Mouse (Mus musculus): Measurements from ENCODE around the gene Grhl3. TPM values are rescaled to one million over a fixed set of nuclear protein-coding genes. Genes with fewer than 3 reads are reported as not detected.

The Grhl3 gene
- polyA plus RNA-seq, 1 experiment = 0.28 TPM

GRCm38 (mm10) chr4:135572276-135572675 is 1.2 kb downstream of the Grhl3 start:
- Histone ChIP-seq H3K36me3 (ENCODE audit: control insufficient read depth, insufficient read depth, low read length) (no peaks in the 10 kb centered on the region), H3K27ac (ENCODE audit: insufficient read depth, low read depth, low read length) (no peak overlapping the region), H3K4me3 (ENCODE audit: insufficient read depth, low read depth, low read length) (no peak overlapping the region), H3K27me3 (replicated peaks; ENCODE audit: control insufficient read depth, insufficient read depth, low read length) (no peaks in the 10 kb centered on the region; the same call in 1 of the 2 replicates), H3K4me1 (ENCODE audit: control insufficient read depth, insufficient read depth, low read length) (peaks cover 5% of the 10 kb centered on the region; the same call in 1 of the 2 replicates)
- WGBS = 47% methylated on average over 8 of the region's 8 CpGs
- TF ChIP-seq CTCF (conservative IDR thresholded peaks at IDR 0.05; ENCODE audit: insufficient read depth, insufficient read length, low read depth, low read length) (no peak), POLR2A (IDR thresholded peaks at IDR 0.05; ENCODE audit: low read depth, low read length) (no peak)
- no peak for DNase-seq

DNA sequence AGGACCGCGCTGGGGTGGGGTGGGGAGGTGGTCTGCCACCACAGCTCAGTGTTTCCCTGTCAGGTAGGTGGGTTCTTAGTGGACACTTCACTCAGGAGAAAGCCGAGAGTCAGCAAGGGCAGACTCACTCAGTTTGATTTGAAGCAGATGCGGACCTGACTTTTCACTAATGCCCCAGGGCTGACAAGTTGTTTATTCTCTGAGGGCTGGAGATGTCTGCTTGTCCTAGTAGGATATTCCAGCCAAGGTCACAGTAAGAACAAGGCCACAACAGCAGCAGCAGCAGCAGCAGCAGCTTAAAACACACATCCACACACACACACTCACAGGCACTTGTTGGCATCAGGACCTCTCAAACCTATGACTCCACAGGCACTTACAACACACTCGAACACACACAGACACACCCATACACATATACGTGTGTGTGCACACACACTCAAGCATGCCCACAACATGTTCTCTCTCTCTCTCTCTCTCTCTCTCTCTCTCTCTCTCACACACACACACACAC is 2.3 kb downstream of the Grhl3 start:
- TF ChIP-seq POLR2A (IDR thresholded peaks at IDR 0.05; ENCODE audit: low read depth, low read length) (no peak), CTCF (conservative IDR thresholded peaks at IDR 0.05; ENCODE audit: insufficient read depth, insufficient read length, low read depth, low read length) (no peak)
- Histone ChIP-seq H3K27ac (ENCODE audit: insufficient read depth, low read depth, low read length) (no peak overlapping the region), H3K4me3 (ENCODE audit: insufficient read depth, low read depth, low read length) (no peak overlapping the region), H3K4me1 (ENCODE audit: control insufficient read depth, insufficient read depth, low read length) (peaks cover 5% of the 10 kb centered on the region; the same call in 1 of the 2 replicates), H3K36me3 (ENCODE audit: control insufficient read depth, insufficient read depth, low read length) (no peaks in the 10 kb centered on the region), H3K27me3 (replicated peaks; ENCODE audit: control insufficient read depth, insufficient read depth, low read length) (no peaks in the 10 kb centered on the region; the same call in 1 of the 2 replicates)
- no peak for DNase-seq
- 63% methylated on average over 6 of the region's 6 CpGs for WGBS

DNA sequence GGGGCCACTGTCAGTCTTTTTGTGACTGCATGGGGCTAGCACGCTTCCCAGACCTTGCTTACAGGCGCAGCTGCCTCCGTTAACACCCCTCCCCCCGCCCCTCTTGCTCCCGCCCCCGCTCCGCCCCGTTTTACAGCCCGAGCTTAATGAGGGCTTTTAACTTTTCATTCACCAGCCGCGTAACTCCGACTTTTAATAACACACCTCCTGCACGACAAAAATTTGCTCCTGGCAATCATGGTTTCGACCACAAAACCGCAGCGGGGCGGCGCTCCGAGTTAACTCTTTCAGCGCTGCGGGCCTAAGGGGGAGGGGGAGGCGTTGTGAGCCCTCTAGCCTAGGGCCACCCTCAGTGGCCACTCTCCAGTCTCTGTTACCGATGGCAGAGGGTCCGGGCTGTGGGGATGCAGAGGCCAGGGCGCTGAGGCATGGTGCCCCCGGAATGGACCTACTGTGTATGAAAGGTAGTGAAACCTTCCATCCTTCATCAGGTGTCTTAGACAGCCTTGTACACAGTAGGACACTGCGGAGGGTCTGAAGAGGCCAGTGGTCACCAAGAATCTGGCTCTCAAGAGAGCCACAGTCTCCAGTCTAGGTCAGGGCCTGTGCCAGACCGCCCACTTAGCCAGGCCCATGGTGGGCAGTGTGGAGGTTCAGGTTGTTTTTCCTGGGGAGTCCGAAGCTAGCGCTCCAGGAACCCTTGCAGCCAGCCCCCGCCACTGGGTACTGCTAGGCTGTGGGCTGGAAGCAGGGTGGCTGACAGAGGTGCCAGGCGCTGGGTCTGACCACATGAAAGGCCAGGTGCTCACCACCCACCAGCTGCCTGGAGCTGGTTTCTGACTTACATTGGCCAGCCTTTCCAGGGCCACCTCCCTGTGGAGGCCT is 3.0 kb downstream of the Grhl3 start:
- DNase-seq = peak; percentile 58
- no peak overlapping the region for H3K4me3 ChIP-seq (ENCODE audit: insufficient read depth, low read depth, low read length)
- 16% methylated on average over 32 of the region's 32 CpGs for WGBS
- TF ChIP-seq CTCF (conservative IDR thresholded peaks at IDR 0.05; ENCODE audit: insufficient read depth, insufficient read length, low read depth, low read length) (no peak), POLR2A (IDR thresholded peaks at IDR 0.05; ENCODE audit: low read depth, low read length) (no peak)
- H3K4me1 ChIP-seq (ENCODE audit: control insufficient read depth, insufficient read depth, low read length) = peaks cover 5% of the 10 kb centered on the region; the same call in 1 of the 2 replicates
- H3K27ac ChIP-seq (ENCODE audit: insufficient read depth, low read depth, low read length) = no peak overlapping the region
- no peaks in the 10 kb centered on the region for H3K36me3 ChIP-seq (ENCODE audit: control insufficient read depth, insufficient read depth, low read length)
- no peaks in the 10 kb centered on the region; the same call in 1 of the 2 replicates for H3K27me3 ChIP-seq (replicated peaks; ENCODE audit: control insufficient read depth, insufficient read depth, low read length)

DNA sequence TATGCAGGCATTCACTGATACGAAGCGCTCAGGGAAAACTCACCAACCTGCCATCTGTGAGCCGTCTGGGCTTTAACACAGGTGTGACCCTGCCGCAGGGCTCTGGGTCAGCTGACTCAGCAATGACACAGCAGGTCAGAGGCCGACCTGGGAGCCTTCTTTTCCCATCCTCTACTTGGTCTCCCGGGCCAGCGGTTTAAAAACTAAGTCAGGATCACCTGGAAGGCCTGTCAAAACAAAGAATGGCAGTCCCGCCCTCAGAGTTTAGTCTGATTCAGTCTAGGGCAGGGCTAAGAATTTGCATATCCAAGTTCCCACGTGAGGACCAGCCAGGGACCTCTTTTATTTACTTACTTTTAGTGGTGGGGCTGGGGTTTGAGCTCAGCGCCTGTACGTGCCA is 4.2 kb downstream of the Grhl3 start:
- Histone ChIP-seq H3K27ac (ENCODE audit: insufficient read depth, low read depth, low read length) (no peak overlapping the region), H3K4me1 (ENCODE audit: control insufficient read depth, insufficient read depth, low read length) (peaks cover 5% of the 10 kb centered on the region; the same call in 1 of the 2 replicates), H3K4me3 (ENCODE audit: insufficient read depth, low read depth, low read length) (no peak overlapping the region), H3K27me3 (replicated peaks; ENCODE audit: control insufficient read depth, insufficient read depth, low read length) (no peaks in the 10 kb centered on the region; the same call in 1 of the 2 replicates), H3K36me3 (ENCODE audit: control insufficient read depth, insufficient read depth, low read length) (no peaks in the 10 kb centered on the region)
- TF ChIP-seq POLR2A (IDR thresholded peaks at IDR 0.05; ENCODE audit: low read depth, low read length) = no peak
- TF ChIP-seq CTCF (conservative IDR thresholded peaks at IDR 0.05; ENCODE audit: insufficient read depth, insufficient read length, low read depth, low read length) = no peak
- 18% methylated on average over 11 of the region's 11 CpGs for WGBS
- DNase-seq = peak; percentile 47

DNA sequence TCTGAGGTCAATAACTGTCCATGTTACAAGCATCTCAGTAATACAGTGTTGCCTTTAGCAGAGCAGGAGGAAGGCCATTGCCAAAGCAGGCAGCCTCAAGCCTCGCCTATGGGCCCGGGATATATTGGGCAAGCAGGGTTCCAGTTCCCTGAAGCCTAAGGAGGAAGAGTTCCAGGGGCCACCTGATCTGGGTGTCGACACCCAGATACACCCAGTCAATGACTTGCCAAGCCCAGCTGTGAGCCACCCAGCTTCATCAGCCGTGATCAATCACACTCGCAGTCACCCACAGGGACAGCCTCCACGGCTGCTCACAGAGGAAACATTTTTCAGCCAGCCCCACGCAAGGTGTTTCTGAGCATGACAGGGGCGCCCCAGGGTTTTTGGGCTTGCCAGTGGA is 5.9 kb downstream of the Grhl3 start:
- TF ChIP-seq CTCF (conservative IDR thresholded peaks at IDR 0.05; ENCODE audit: insufficient read depth, insufficient read length, low read depth, low read length) (no peak), POLR2A (IDR thresholded peaks at IDR 0.05; ENCODE audit: low read depth, low read length) (no peak)
- H3K27ac ChIP-seq (ENCODE audit: insufficient read depth, low read depth, low read length) = no peak overlapping the region
- H3K36me3 ChIP-seq (ENCODE audit: control insufficient read depth, insufficient read depth, low read length) = no peaks in the 10 kb centered on the region
- no peaks in the 10 kb centered on the region; the same call in 1 of the 2 replicates for H3K27me3 ChIP-seq (replicated peaks; ENCODE audit: control insufficient read depth, insufficient read depth, low read length)
- no peak overlapping the region for H3K4me3 ChIP-seq (ENCODE audit: insufficient read depth, low read depth, low read length)
- DNase-seq = no peak
- 77% methylated on average over 8 of the region's 8 CpGs for WGBS
- peaks cover 5% of the 10 kb centered on the region; the same call in 1 of the 2 replicates for H3K4me1 ChIP-seq (ENCODE audit: control insufficient read depth, insufficient read depth, low read length)

- TF ChIP-seq POLR2A (IDR thresholded peaks at IDR 0.05; ENCODE audit: low read depth, low read length) = no peak
- TF ChIP-seq CTCF (conservative IDR thresholded peaks at IDR 0.05; ENCODE audit: insufficient read depth, insufficient read length, low read depth, low read length) = no peak
- H3K4me1 ChIP-seq (ENCODE audit: control insufficient read depth, insufficient read depth, low read length) = peaks cover 5% of the 10 kb centered on the region; the same call in 1 of the 2 replicates
- no peaks in the 10 kb centered on the region; the same call in 1 of the 2 replicates for H3K27me3 ChIP-seq (replicated peaks; ENCODE audit: control insufficient read depth, insufficient read depth, low read length)
- H3K4me3 ChIP-seq (ENCODE audit: insufficient read depth, low read depth, low read length) = no peak overlapping the region
- WGBS = 56% methylated on average over 11 of the region's 11 CpGs
- no peak overlapping the region for H3K27ac ChIP-seq (ENCODE audit: insufficient read depth, low read depth, low read length)
- no peaks in the 10 kb centered on the region for H3K36me3 ChIP-seq (ENCODE audit: control insufficient read depth, insufficient read depth, low read length)
- no peak for DNase-seq
Measured at GRCm38 (mm10) chr4:135567042-135567441, 6.4 kb downstream of the Grhl3 start.

GRCm38 (mm10) chr4:135565400-135565799 is 8.0 kb downstream of the Grhl3 start:
- H3K27me3 ChIP-seq (replicated peaks; ENCODE audit: control insufficient read depth, insufficient read depth, low read length) = no peaks in the 10 kb centered on the region; the same call in 1 of the 2 replicates
- no peaks in the 10 kb centered on the region for H3K36me3 ChIP-seq (ENCODE audit: control insufficient read depth, insufficient read depth, low read length)
- H3K4me3 ChIP-seq (ENCODE audit: insufficient read depth, low read depth, low read length) = no peak overlapping the region
- DNase-seq = peak; percentile 63
- WGBS = 45% methylated on average over 9 of the region's 9 CpGs
- TF ChIP-seq POLR2A (IDR thresholded peaks at IDR 0.05; ENCODE audit: low read depth, low read length) (no peak), CTCF (conservative IDR thresholded peaks at IDR 0.05; ENCODE audit: insufficient read depth, insufficient read length, low read depth, low read length) (no peak)
- H3K27ac ChIP-seq (ENCODE audit: insufficient read depth, low read depth, low read length) = no peak overlapping the region
- H3K4me1 ChIP-seq (ENCODE audit: control insufficient read depth, insufficient read depth, low read length) = peaks cover 5% of the 10 kb centered on the region; the same call in 1 of the 2 replicates
